Mouse (Mus musculus): ENCODE data around the gene Bmp4. TPM values are rescaled to one million over a fixed set of nuclear protein-coding genes. Genes with fewer than 3 reads are reported as not detected.

The Bmp4 gene
- not detected in 2 replicates for polyA plus RNA-seq (2012; ENCODE audit: insufficient read depth, insufficient read length, missing spikeins)

DNA sequence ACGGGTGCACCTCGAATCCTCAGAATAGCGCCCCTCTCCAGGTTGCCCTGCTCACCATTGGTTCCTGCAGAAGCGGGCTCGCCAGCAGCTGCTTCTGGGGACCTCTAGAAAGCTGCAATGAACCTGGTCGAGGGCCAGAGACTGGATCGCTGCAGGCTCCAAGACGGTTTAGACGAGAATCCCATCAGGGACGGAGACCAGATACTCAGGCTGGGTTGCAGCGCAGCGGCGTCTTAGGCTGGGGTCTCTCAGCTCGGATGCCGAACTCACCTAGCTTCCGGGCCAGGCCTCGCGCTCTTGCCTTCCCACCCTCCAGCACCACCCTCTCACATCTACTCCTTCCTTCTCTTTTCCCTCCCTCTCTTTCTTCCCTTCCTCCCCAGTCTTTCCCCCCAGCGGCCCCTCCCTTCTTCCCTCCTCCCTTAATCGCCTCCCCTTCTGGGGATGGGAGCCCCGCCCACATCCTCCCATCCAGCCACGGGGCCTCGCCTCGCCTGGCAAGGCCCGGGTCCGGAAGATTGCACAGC lies at the start of gene Bmp4:
TSS of gene Bmp4 (minus strand) at position 421 of the 527 bp plus-strand sequence.
- no peaks in the 10 kb centered on the region for H3K4me1 ChIP-seq (ENCODE audit: control insufficient read depth, insufficient read depth, low read length)
- TF ChIP-seq CTCF (IDR thresholded peaks at IDR 0.05; ENCODE audit: low read depth, low read length) (no peak), POLR2A (IDR thresholded peaks at IDR 0.05; ENCODE audit: borderline replicate concordance, low read depth, low read length) (no peak)
- H3K4me3 ChIP-seq (ENCODE audit: insufficient read depth, low read length): no peak within 1 kb of the TSS
- H3K27ac ChIP-seq (ENCODE audit: insufficient read depth, low read depth, low read length): no peak within 1 kb of the TSS

DNA sequence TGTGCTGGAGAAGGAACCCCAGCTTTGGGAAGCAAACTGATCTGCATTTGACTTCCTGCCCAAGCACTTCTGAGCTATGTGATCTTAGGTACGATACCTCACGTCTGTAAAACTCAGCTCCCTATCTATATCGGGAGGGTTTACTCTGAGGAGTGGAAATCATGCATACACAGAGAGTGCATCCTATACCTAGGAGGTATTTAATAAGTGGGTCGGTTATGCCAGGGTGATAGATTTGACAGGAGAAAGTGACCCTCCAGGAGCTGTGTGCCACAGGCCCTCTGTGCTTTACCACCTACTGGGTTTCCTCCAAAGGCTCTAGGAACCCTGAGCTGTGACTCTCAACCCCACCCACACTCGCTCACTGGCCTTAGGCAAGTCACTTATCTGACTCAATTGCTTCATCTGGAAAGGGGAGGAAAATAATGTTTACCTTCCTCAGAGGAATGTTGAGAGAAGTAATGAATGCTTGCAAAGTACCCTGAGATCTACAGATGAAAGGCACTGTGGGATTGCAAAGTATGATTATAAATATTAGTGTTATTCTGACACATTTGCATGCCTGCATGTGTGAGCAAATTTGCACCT lies 49.1 kb upstream of the Bmp4 start:
- TF ChIP-seq CTCF (IDR thresholded peaks at IDR 0.05; ENCODE audit: low read depth, low read length) (no peak), POLR2A (IDR thresholded peaks at IDR 0.05; ENCODE audit: borderline replicate concordance, low read depth, low read length) (no peak)
- H3K27ac ChIP-seq (ENCODE audit: insufficient read depth, low read depth, low read length): no peak overlapping the region
- H3K4me1 ChIP-seq (ENCODE audit: control insufficient read depth, insufficient read depth, low read length): no peaks in the 10 kb centered on the region
- H3K4me3 ChIP-seq (ENCODE audit: insufficient read depth, low read length): no peak overlapping the region

DNA sequence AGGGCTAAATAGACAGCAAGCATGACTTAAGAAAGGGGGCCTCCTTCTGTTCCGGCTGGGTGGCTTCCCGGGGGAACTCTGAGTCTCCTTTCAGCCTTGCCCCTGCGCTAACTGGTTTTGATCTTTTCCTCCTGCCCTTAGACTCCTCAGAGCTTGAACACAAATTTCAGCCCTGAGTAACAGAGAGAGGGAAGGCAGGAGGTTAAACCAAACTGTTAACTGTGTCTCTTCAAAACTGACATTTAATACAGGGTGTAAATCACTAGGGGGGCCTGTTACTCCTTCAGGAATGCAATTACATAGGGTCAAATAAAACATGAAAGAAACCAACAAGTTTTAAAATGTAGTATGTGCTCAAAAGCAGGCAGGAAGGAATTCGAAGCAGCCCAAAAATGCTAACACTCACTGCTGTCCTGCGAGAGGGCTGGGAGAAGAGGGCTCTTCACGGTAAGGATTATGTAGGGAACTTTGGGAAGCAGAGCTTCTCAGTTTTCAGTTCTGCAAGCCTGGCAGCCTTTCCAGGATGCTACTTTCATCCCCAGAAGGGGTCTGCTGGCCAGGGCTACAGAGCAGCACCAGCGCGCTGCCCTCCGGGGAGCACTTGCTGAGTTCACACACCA lies 46.1 kb upstream of the Bmp4 start:
- TF ChIP-seq CTCF (IDR thresholded peaks at IDR 0.05; ENCODE audit: low read depth, low read length) (no peak), POLR2A (IDR thresholded peaks at IDR 0.05; ENCODE audit: borderline replicate concordance, low read depth, low read length) (no peak)
- Histone ChIP-seq H3K27ac (ENCODE audit: insufficient read depth, low read depth, low read length) (no peak overlapping the region), H3K4me1 (ENCODE audit: control insufficient read depth, insufficient read depth, low read length) (no peaks in the 10 kb centered on the region), H3K4me3 (ENCODE audit: insufficient read depth, low read length) (no peak overlapping the region)

DNA sequence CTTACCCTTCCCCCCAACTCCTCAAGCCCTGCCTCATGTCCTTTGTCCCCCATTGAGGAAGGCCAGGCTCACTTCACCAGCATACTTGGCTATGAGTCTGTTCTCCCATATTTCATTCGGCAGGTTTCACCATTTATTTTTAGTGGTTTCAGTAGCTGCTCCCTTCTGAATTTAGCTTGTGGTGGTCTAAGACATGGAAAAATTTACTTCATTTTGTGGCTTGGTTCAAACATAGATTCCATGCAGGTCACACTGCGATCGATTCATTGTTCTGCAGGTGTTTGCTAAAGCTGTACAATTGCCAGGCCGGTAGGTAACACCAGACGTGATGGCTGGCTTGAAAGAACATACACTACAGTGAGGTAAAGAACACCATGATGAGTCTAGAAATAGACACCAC lies 39.8 kb upstream of the Bmp4 start:
- TF ChIP-seq CTCF (IDR thresholded peaks at IDR 0.05; ENCODE audit: low read depth, low read length) (no peak), POLR2A (IDR thresholded peaks at IDR 0.05; ENCODE audit: borderline replicate concordance, low read depth, low read length) (no peak)
- H3K4me3 ChIP-seq (ENCODE audit: insufficient read depth, low read length): no peak overlapping the region
- H3K27ac ChIP-seq (ENCODE audit: insufficient read depth, low read depth, low read length): no peak overlapping the region
- H3K4me1 ChIP-seq (ENCODE audit: control insufficient read depth, insufficient read depth, low read length): no peaks in the 10 kb centered on the region

DNA sequence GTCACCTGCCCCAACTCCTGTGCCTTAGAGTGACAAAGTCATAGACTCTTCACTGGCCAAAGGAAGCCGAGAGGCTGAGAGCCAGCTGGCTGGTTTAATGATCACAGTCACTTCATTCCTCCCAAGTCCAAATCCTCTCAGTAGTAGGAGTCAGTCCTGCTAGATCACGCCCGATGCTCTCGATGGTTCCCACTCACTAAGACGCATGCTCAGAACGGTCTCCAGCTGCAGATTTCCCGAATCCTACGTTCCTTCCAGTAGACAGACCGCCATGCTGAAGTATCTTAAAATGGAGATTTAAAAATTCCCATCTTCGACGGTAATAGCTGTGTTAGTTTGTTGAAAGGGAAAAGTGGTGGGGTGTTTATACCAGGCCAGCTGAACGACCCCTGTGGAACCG lies 36.8 kb upstream of the Bmp4 start:
- TF ChIP-seq CTCF (IDR thresholded peaks at IDR 0.05; ENCODE audit: low read depth, low read length): no peak
- TF ChIP-seq POLR2A (IDR thresholded peaks at IDR 0.05; ENCODE audit: borderline replicate concordance, low read depth, low read length): no peak
- no peaks in the 10 kb centered on the region for H3K4me1 ChIP-seq (ENCODE audit: control insufficient read depth, insufficient read depth, low read length)
- no peak overlapping the region for H3K27ac ChIP-seq (ENCODE audit: insufficient read depth, low read depth, low read length)
- no peak overlapping the region for H3K4me3 ChIP-seq (ENCODE audit: insufficient read depth, low read length)

DNA sequence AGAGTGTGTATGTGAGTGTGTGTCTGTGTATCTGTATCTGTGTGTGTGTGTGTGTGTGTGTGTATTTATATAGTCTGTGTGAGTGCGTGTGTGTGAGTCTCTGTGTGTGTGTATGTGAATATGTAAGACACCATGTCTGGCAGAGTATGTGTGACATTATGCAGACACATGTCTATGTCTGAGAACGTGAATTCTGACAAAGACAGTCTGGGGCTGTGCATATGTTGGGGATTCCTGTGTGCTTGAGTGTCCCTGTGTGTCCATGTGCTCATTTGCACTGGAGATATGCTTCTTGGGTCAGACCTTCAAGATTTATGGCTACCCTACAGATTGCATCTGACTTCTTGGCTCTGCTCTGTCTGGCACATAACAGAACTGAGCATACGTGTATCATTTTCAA lies 31.4 kb upstream of the Bmp4 start:
- no peak overlapping the region for H3K27ac ChIP-seq (ENCODE audit: insufficient read depth, low read depth, low read length)
- no peaks in the 10 kb centered on the region for H3K4me1 ChIP-seq (ENCODE audit: control insufficient read depth, insufficient read depth, low read length)
- TF ChIP-seq CTCF (IDR thresholded peaks at IDR 0.05; ENCODE audit: low read depth, low read length) (no peak), POLR2A (IDR thresholded peaks at IDR 0.05; ENCODE audit: borderline replicate concordance, low read depth, low read length) (no peak)
- no peak overlapping the region for H3K4me3 ChIP-seq (ENCODE audit: insufficient read depth, low read length)

DNA sequence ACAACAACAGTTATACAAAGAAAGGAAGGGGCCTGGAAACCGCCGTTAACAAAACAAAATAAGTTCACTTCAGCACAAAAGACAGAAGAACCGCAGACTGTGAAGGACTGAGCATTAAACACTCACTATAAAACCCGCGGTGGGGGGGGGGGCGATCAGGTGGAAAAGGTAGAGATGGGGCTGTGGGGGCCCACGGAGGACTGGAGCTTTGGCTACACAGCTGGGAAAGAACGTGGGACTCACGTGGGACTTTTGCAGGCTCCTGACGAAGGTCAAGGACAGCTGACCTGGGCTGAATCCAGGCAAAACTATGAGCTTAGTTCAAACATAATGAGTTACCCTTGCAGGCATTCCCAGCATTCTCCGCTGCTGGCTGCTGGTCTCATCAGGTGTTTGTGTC lies 28.8 kb upstream of the Bmp4 start:
- no peak overlapping the region for H3K4me3 ChIP-seq (ENCODE audit: insufficient read depth, low read length)
- TF ChIP-seq CTCF (IDR thresholded peaks at IDR 0.05; ENCODE audit: low read depth, low read length): no peak
- no peak for TF ChIP-seq POLR2A (IDR thresholded peaks at IDR 0.05; ENCODE audit: borderline replicate concordance, low read depth, low read length)

DNA sequence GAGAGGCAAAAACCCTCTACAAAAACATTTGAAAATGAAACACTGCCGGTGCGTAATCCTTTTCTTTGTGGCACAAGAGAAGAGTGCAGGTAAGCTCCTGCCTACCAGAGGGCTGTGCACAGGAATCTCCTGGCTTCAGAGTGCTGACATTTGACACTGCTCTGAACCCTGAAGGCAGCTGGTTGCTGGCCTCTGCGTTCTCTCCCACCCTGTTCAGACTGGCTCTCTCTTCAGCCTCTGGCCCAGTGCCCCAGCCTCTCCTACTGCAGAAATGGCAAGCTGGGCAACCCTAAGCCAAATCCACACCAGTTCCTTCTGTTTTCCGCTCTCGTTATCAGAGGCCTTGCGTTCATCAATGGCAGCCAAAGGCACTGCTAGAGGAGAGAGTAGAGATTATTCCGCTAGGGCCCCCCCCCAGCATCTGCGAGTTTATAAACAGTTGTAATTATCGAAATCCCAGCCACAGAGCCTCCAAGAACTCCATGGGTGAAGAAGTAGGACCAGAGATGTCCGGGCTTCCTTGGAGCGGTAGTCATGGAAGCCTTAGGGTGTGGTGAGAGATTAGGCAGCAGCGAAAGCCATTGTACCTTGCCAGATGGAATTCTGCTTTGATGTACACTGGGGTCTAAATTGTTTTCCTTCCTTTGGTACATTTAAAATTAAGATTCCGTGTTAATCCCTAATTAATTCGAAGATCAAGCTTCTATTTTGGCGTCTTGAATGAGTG lies 28.1 kb upstream of the Bmp4 start:
- Histone ChIP-seq H3K4me1 (ENCODE audit: control insufficient read depth, insufficient read depth, low read length) (no peaks in the 10 kb centered on the region), H3K4me3 (ENCODE audit: insufficient read depth, low read length) (no peak overlapping the region), H3K27ac (ENCODE audit: insufficient read depth, low read depth, low read length) (no peak overlapping the region)
- TF ChIP-seq CTCF (IDR thresholded peaks at IDR 0.05; ENCODE audit: low read depth, low read length) (no peak), POLR2A (IDR thresholded peaks at IDR 0.05; ENCODE audit: borderline replicate concordance, low read depth, low read length) (no peak)

More for the DNA sequence above, 28.8 kb upstream of the Bmp4 start:
- Histone ChIP-seq H3K4me1 (ENCODE audit: control insufficient read depth, insufficient read depth, low read length) (no peaks in the 10 kb centered on the region), H3K27ac (ENCODE audit: insufficient read depth, low read depth, low read length) (no peak overlapping the region)

DNA sequence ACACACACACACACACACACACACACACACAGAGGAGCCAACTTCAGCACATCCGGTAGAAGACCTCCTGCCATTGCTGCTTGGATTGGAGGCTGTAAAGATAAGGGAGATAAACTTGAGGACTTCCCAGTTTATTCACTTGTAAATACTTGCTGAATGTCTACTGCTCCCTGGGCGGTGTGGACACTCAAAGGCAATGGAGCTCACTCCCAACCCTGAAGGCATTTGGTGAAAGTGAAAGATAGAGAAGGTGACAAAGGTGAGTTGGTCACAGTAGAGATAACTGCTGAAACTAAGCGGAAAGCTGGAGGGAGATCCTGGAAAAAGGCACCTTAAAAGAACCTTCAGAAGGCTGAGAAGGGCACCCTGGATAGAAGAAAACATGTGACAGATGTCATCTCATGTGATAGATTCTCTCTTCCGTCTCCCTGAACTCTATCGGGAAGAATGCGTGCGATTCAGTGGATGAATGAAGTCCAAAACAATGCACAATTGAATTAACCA lies 22.1 kb upstream of the Bmp4 start:
- no peak for TF ChIP-seq POLR2A (IDR thresholded peaks at IDR 0.05; ENCODE audit: borderline replicate concordance, low read depth, low read length)
- TF ChIP-seq CTCF (IDR thresholded peaks at IDR 0.05; ENCODE audit: low read depth, low read length): no peak
- Histone ChIP-seq H3K4me3 (ENCODE audit: insufficient read depth, low read length) (no peak overlapping the region), H3K4me1 (ENCODE audit: control insufficient read depth, insufficient read depth, low read length) (no peaks in the 10 kb centered on the region), H3K27ac (ENCODE audit: insufficient read depth, low read depth, low read length) (no peak overlapping the region)

Data from bone marrow macrophage, adult 2 months (primary cell).